9 mouse cellular contexts compared by ENCODE assay signal in the genomic region with DNA sequence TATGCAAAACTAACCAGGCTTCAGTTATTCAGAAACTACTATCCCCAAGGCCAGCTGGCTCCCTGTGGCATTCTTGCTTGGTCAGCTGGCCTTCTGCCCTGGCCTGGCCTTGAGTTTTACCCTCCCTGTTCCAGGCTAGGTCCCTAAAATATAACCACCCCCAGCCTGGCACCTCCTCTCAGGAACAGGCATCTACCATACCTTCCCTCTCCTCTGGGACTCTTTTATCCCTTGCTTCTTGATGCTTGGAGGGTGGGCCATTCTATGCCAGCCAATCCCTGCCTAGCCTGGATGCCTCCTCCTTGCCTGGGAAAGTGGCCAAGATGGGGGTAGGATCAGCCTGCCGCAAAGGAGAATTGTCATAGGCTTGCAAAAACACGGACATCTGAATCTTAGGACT. TPM values are rescaled to one million over a fixed set of nuclear protein-coding genes. Genes with fewer than 3 reads are reported as not detected.
DNase-seq lines count a peak whose midpoint lies in the region; ATAC-seq and TF ChIP-seq lines count a peak whose summit lies in the region.
"Had no signal": no experiment of that assay in that cellular context is flagged by ENCODE, and none has a peak within 500 bp of the region (broad histone marks: within the 10 kb centered on the region; RNA-seq: fewer than 3 reads in every experiment).

A gene (minus strand): TSS at position 212 of the 400 bp plus-strand sequence.

- no peak within 1 kb of the TSS for H3K4me3 ChIP-seq in forebrain, embryonic 14.5 days (ENCODE audit: low read depth, low read length)
- no peak within 1 kb of the TSS for H3K4me3 ChIP-seq in forebrain, embryonic 15.5 days
- H3K4me3 ChIP-seq in liver, adult 2 months (ENCODE audit: insufficient read depth, low read depth, low read length) = peak within 1 kb of the TSS; percentile 65

- peaks cover 10% of the 10 kb centered on the region; the same call in 1 of the 2 replicates for H3K79me2 ChIP-seq in liver, adult 2 months (ENCODE audit: control insufficient read depth, insufficient read depth, low read length)

- no peak for TF ChIP-seq CTCF in liver, adult 2 months (IDR thresholded peaks at IDR 0.05; ENCODE audit: low read depth, low read length)

- H3K36me3 ChIP-seq in forebrain, embryonic 14.5 days (ENCODE audit: control insufficient read depth, insufficient read depth, low read length) = no peaks in the 10 kb centered on the region
- H3K36me3 ChIP-seq in forebrain, embryonic 15.5 days = no peaks in the 10 kb centered on the region
- peaks cover 8% of the 10 kb centered on the region for H3K36me3 ChIP-seq in liver, adult 2 months (ENCODE audit: control insufficient read depth, insufficient read depth, low read length)

- no peak within 1 kb of the TSS for H3K9ac ChIP-seq in forebrain, embryonic 14.5 days (ENCODE audit: low read length)
- no peak within 1 kb of the TSS for H3K9ac ChIP-seq in forebrain, embryonic 15.5 days (replicated peaks)
- H3K9ac ChIP-seq in liver, adult 2 months (ENCODE audit: low read depth, low read length) = peak within 1 kb of the TSS; percentile 85

- WGBS in forebrain, embryonic 14.5 days = 59% methylated on average over 2 of the region's 2 CpGs
- 45% methylated on average over 2 of the region's 2 CpGs for WGBS in forebrain, embryonic 15.5 days
- 17% methylated on average over 2 of the region's 2 CpGs for WGBS in liver, adult 2 months

- no peak within 1 kb of the TSS for H3K27ac ChIP-seq in forebrain, embryonic 14.5 days (ENCODE audit: low read depth, low read length)
- no peak within 1 kb of the TSS for H3K27ac ChIP-seq in forebrain, embryonic 15.5 days (replicated peaks)
- peak within 1 kb of the TSS; percentile 95 for H3K27ac ChIP-seq in liver, adult 2 months (replicated peaks; ENCODE audit: insufficient read depth, low read depth, low read length)

- no peak for TF ChIP-seq POLR2A in liver, adult 2 months (IDR thresholded peaks at IDR 0.05; ENCODE audit: extremely low read depth, insufficient read depth, low read length)

- no peaks in the 10 kb centered on the region for H3K27me3 ChIP-seq in forebrain, embryonic 14.5 days (replicated peaks; ENCODE audit: control insufficient read depth, insufficient read depth, low read length)
- H3K27me3 ChIP-seq in forebrain, embryonic 15.5 days = no peaks in the 10 kb centered on the region
- no peaks in the 10 kb centered on the region for H3K27me3 ChIP-seq in liver, adult 2 months (ENCODE audit: control insufficient read depth, insufficient read depth, low read length)

- H3K9me3 ChIP-seq in forebrain, embryonic 14.5 days (replicated peaks; ENCODE audit: control insufficient read depth, low read length) = no peaks in the 10 kb centered on the region
- H3K9me3 ChIP-seq in forebrain, embryonic 15.5 days = no peaks in the 10 kb centered on the region

- ATAC-seq in forebrain, embryonic 14.5 days = no peak
- ATAC-seq in forebrain, embryonic 15.5 days (replicated peaks) = no peak
- ATAC-seq: lung, postnatal 0 days had no signal

- peak; percentile 19 for DNase-seq in forebrain, embryonic 14.5 days (ENCODE audit: low spot score)
- peak; percentile 96 for DNase-seq in liver, adult 2 months (ENCODE audit: extremely low read depth, low read depth, low spot score)
- no peak for DNase-seq in liver
- DNase-seq in cerebellum, postnatal 14 days = peak; percentile 73 to 82
- DNase-seq in layer of hippocampus, postnatal 14 days (ENCODE audit: low spot score in 2 of 2) = peak; percentile 22 to 29
- no peak for DNase-seq in retina, embryonic 14.5 days (ENCODE audit: low spot score)
- DNase-seq in urinary bladder, postnatal 10 days (ENCODE audit: low spot score) = no peak

- H3K4me1 ChIP-seq in forebrain, embryonic 14.5 days (ENCODE audit: control insufficient read depth, insufficient read depth, low read length) = no peaks in the 10 kb centered on the region
- no peaks in the 10 kb centered on the region for H3K4me1 ChIP-seq in forebrain, embryonic 15.5 days
- peaks cover 28% of the 10 kb centered on the region for H3K4me1 ChIP-seq in liver, adult 2 months (ENCODE audit: control insufficient read depth, insufficient read depth, low read length)

- H3K4me2 ChIP-seq in forebrain, embryonic 14.5 days (ENCODE audit: low read length) = no peak within 1 kb of the TSS
- H3K4me2 ChIP-seq in forebrain, embryonic 15.5 days (replicated peaks) = no peak within 1 kb of the TSS

RNA-seq across cellular contexts. Expression of the gene that starts here (rescaled TPM):
- 0.10 TPM in 1 of 2 replicates, not detected in the other for polyA plus RNA-seq in forebrain, embryonic 14.5 days (2014; fragmentation: Nextera tagmentation; extraction: Ambion mirVana)
- polyA plus RNA-seq in forebrain, embryonic 15.5 days (2015; fragmentation: Nextera tagmentation; extraction: Ambion mirVana) = 0.10 TPM in 1 of 2 replicates, not detected in the other
- total RNA-seq in liver, adult 2 months (2014; rRNA removed) = 332 and 362 TPM in 2 replicates
- polyA plus RNA-seq in liver, adult 2 months (2012; rRNA removed) = 529 and 597 TPM in 2 replicates
- total RNA-seq in layer of hippocampus, postnatal 14 days (2021) = 1 to 10 TPM; 2.6 to 3.8 TPM
- polyA plus RNA-seq: lung, postnatal 0 days had no signal

Comparison
In these comparisons a context has a peak if more than half of its experiments do, and no peak if none do; other contexts are left out.
1. RNA of the gene that starts here (total RNA-seq): 332 to 362 TPM in liver, adult 2 months; 2.6 to 3.8 TPM in layer of hippocampus, postnatal 14 days; every median in the first group is over 10 times any median in the second.
2. RNA of the gene that starts here (polyA plus RNA-seq): 529 to 597 TPM in liver, adult 2 months; 0.10 TPM in forebrain, embryonic 15.5 days and 0.10 TPM in forebrain, embryonic 14.5 days; every median in the first group is over 100 times any median in the second.
3. DNase-seq: peak in liver, adult 2 months (single experiment), cerebellum, postnatal 14 days (2 of 2) and layer of hippocampus, postnatal 14 days (2 of 2); none in liver (single experiment), retina, embryonic 14.5 days (single experiment) and urinary bladder, postnatal 10 days (single experiment).
4. Peak in DNase-seq in forebrain, embryonic 14.5 days; RNA of the gene not detected or under 1 TPM.